Mouse (Mus musculus): ENCODE measurements around the gene Ube2i.

DNA sequence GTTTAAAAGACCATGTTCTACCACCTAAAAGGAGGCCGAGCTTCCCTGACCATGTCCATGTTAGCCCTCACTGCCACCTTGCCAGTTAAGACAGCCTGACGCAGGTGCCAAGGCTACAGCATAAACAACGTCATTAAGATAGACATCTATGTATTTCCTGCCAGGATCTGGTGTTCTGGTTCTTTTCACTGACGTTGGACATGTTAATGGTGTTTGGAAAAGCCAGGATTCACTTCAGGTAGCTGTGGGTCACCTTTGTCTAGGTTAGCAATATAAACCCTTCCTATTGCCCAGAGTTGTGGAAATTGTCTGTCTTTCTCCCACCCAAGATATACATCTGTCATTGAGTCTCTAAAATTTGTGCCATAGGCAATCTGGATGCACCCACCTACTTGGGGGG is 33.9 kb upstream of the Ube2i start, which contains the start of gene Prss28:
- TF ChIP-seq CTCF (IDR thresholded peaks at IDR 0.05; ENCODE audit: borderline replicate concordance, insufficient read depth, low read depth, low read length) (no peak), POLR2A (IDR thresholded peaks at IDR 0.05; ENCODE audit: borderline replicate concordance, insufficient read depth, low read length) (no peak)
